Mouse (Mus musculus) heart, embryonic 14.5 days (tissue): ENCODE results near the gene Tead1. TPM values are rescaled to one million over a fixed set of nuclear protein-coding genes. Genes with fewer than 3 reads are reported as not detected.
A peak's percentile ranks its signal among the peaks of the same experiment; 100 is the strongest.

Source experiments
- ATAC-seq: fragments of 200-750 bp; cut with Nextera tagmentation; 2 replicates; pipeline ENCODE4 v1.8.0; 2017; ENCODE audit warnings: low read depth, moderate TSS enrichment; ENCODE audit not compliant: insufficient number of reproducible peaks, insufficient read depth, low FRiP score
- H3K27ac ChIP-seq, 2 experiments: fragments of 200-500 bp in 1 of 2; fragments of 300-500 bp in 1 of 2; sonication (generic) in 1 of 2; replicated peaks in 1 of 2; 2 replicates each; pipeline ENCODE4 v1.5.1; 2012 to 2014; ENCODE audit warnings: low read depth in 2 of 2, low read length in 2 of 2, control low read depth in 1 of 2, mild to moderate bottlenecking in 1 of 2, mixed read lengths in 1 of 2; ENCODE audit not compliant: control insufficient read depth in 1 of 2, insufficient read depth in 1 of 2
- H3K27me3 ChIP-seq: fragments of 300-500 bp; sonication (generic); 2 replicates; pipeline ENCODE4 v1.6.1; 2014; ENCODE audit warnings: mild to moderate bottlenecking, low read length, control low read depth; ENCODE audit not compliant: control insufficient read depth, insufficient read depth
- H3K36me3 ChIP-seq: fragments of 300-500 bp; sonication (generic); 2 replicates; pipeline ENCODE4 v1.6.1; 2014; ENCODE audit warnings: mild to moderate bottlenecking, control low read depth, low read length, mixed read lengths; ENCODE audit not compliant: control insufficient read depth, insufficient read depth
- H3K4me1 ChIP-seq, 2 experiments: fragments of 200-500 bp in 1 of 2; fragments of 300-500 bp in 1 of 2; sonication (generic) in 1 of 2; 2 replicates each; pipeline ENCODE4 v1.6.1; 2012 to 2014; ENCODE audit warnings: low read length in 2 of 2, control low read depth in 1 of 2, mixed read lengths in 1 of 2; ENCODE audit not compliant: control insufficient read depth in 2 of 2, insufficient read depth in 2 of 2
- H3K4me2 ChIP-seq: fragments of 300-500 bp; sonication (generic); 2 replicates; pipeline ENCODE4 v1.6.1; 2014; ENCODE audit warnings: mild to moderate bottlenecking, low read length
- H3K4me3 ChIP-seq, 2 experiments: fragments of 200-500 bp in 1 of 2; fragments of 300-500 bp in 1 of 2; sonication (generic) in 1 of 2; 2 replicates each; pipeline ENCODE4 v1.5.1; 2012 to 2014; ENCODE audit warnings: low read length in 2 of 2, mild to moderate bottlenecking in 2 of 2, control low read depth in 1 of 2, low read depth in 1 of 2, moderate library complexity in 1 of 2; ENCODE audit not compliant: control insufficient read depth in 1 of 2, insufficient read depth in 1 of 2
- H3K9ac ChIP-seq: fragments of 300-500 bp; sonication (generic); 2 replicates; pipeline ENCODE4 v1.6.1; 2014; ENCODE audit warnings: mild to moderate bottlenecking, low read length
- H3K9me3 ChIP-seq: fragments of 300-500 bp; sonication (generic); 2 replicates; pipeline ENCODE4 v1.6.1; 2016; ENCODE audit warnings: low read length, control low read depth; ENCODE audit not compliant: control insufficient read depth
- WGBS: fragments of 180-500 bp; shearing (Covaris S2); extraction: QIAGEN DNeasy Blood & Tissue Kit; methylation state at CpG from one replicate; pipeline ENCODE4 v1.1.7; 2014; 5-methylcytosine and 5-hydroxymethylcytosine counted together
- polyA plus RNA-seq: library from polyadenylated mRNA; unstranded; fragments of >200 nt; fragmentation: Nextera tagmentation; extraction: Ambion mirVana; gene quantifications from 2 replicates; pipeline ENCODE4 v1.2.1, GENCODE M21; 2014

Gene Tead1
- polyA plus RNA-seq, 1 experiment from 2014 or later: 40.7 TPM

DNA sequence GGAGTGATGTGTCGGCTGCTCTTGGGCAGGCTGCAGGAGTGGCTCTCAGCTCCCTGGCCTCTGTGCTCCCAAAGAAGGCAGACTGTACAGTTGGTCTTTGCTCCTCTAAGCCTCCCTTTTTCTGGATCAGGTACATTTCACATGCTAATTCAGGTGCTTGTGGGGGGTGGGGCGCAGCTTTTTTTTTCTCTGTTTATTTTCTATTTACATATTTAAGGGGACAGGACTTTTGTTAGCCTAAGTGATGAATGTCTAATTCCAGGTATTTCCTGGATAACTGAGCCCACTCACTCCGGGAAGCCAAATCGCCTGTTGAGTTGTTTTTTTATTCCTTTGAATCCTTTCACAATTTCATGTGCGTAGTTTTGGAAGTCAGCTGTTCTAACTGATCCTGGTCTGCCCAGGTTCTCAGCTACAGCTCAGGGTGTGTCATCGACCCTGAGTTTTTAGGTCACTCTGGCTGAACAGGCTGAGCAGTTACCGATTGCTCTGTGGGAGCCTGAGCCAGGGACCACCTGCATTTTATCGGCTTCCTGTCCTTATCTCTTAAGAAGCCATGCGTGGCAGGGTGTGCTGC is 9.4 kb downstream of the Tead1 start:
- no peaks in the 10 kb centered on the region for H3K36me3 ChIP-seq
- no peak for ATAC-seq
- peak overlapping the region; percentile 38; the same call in 1 of the 2 replicates for H3K9ac ChIP-seq
- no peaks in the 10 kb centered on the region for H3K9me3 ChIP-seq
- H3K4me2 ChIP-seq: 0 out of 2 replicates have a peak overlapping the region, but pooled peaks have one; percentile 17
- H3K4me1 ChIP-seq: peaks cover 65 to 93% of the 10 kb centered on the region in 2 experiments
- H3K4me3 ChIP-seq: no peak overlapping the region
- no peaks in the 10 kb centered on the region for H3K27me3 ChIP-seq
- H3K27ac ChIP-seq: no peak overlapping the region
- WGBS: 27% methylated on average over 9 of the region's 9 CpGs

DNA sequence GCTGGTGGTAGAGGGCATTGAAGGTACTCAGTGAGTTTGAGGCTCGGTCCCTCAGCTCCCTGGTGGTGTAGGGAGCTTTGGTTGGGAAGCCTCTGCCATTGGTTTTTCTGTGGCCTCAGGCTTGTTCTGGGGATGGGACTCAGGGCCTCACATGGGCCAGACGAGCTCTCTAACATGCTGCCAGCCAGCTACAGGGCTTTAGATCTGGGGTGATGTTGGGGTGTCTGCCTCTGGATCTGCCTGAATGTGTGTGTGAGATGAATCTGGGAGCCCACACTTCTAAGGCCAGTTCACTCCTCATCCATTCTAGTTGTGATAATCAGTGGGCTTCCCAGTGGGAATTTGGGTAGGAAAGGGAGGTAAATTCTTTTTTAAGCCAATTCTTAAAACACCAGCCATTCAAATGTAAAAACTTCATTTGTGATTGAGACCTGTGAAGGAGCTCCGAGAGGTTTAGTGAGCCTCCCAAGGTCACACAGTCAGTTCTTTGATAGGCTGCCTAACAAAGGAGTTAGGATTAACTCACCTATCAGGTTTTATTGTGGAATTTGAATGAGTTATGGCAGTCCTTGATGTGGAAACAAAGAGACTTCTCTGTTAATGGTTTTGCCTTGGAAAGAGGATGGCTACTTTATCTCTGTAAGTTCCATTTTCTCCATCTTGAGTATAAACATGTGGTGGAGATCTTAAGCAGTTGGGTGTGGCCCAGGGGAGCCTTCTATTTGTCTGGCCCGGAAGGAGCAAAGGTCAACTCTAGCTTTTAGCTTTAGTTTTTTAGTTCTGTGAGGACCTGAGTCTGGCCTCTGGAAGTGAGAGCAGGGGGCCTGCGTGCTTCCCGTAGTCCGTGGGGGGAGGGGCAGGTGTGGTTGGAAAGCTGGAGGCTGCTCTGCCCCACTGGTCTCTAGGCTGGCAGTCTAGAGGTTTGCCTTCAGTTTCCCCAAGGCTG is 12.0 kb downstream of the Tead1 start:
- no peaks in the 10 kb centered on the region for H3K9me3 ChIP-seq
- no peak for ATAC-seq
- peaks cover 56 to 88% of the 10 kb centered on the region in 2 experiments for H3K4me1 ChIP-seq
- 30% methylated on average over 7 of the region's 7 CpGs for WGBS
- H3K9ac ChIP-seq: peak overlapping the region; percentile 25; the same call in 1 of the 2 replicates
- H3K4me3 ChIP-seq: no peak overlapping the region
- no peaks in the 10 kb centered on the region for H3K27me3 ChIP-seq
- H3K4me2 ChIP-seq: no peak overlapping the region
- H3K27ac ChIP-seq: no peak overlapping the region
- H3K36me3 ChIP-seq: no peaks in the 10 kb centered on the region

DNA sequence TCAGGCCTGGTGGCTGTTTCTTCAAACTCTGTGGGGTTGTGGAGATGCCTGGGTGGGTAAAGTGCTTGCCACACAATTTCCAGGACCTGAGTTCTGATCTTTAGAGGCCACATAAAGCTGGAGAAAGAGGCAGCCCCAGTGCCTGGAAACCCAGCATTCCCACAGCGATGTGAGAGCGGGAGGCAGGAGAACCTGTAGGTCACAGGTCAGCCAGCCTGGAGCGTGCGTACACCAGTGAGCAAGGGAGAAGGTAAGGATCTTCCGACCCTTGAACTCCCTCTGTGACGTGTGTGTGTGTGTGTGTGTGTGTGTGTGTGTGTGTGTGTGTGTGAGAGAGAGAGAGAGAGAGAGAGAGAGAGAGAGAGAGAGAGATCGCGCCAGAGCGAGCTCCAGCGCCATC is 14.4 kb downstream of the Tead1 start:
- ATAC-seq: no peak
- no peak overlapping the region for H3K27ac ChIP-seq
- H3K36me3 ChIP-seq: no peaks in the 10 kb centered on the region
- 69% methylated on average over 10 of the region's 10 CpGs for WGBS
- no peaks in the 10 kb centered on the region for H3K9me3 ChIP-seq
- H3K9ac ChIP-seq: no peak overlapping the region
- no peak overlapping the region for H3K4me2 ChIP-seq
- H3K4me3 ChIP-seq: no peak overlapping the region
- peaks cover 59 to 89% of the 10 kb centered on the region in 2 experiments for H3K4me1 ChIP-seq
- H3K27me3 ChIP-seq: no peaks in the 10 kb centered on the region

DNA sequence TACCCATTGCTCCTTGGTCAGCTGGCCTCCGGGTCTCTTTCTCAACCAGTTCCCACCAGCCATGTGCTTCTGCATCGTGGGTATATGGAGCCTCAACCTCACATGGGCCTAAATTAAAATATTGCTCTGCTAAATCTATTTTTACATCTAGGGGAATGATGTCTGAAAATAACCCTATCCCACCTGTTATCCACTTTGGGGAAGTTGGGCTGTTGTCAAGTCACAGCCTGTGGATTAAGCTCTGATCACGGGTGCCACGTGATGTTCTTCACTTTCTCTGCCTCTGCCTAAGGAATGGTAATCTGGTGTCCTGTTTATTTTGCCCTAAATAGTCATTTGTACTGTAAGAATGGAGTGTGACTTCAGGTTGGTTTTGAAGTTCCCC is 17.7 kb downstream of the Tead1 start:
- no peaks in the 10 kb centered on the region for H3K36me3 ChIP-seq
- H3K4me1 ChIP-seq: peaks cover 46 to 81% of the 10 kb centered on the region in 2 experiments
- WGBS: 16% methylated on average over 4 of the region's 4 CpGs
- no peaks in the 10 kb centered on the region for H3K27me3 ChIP-seq
- H3K9me3 ChIP-seq: no peaks in the 10 kb centered on the region
- peak overlapping the region; percentile 86 to 92 for H3K27ac ChIP-seq
- peak overlapping the region; percentile 39 for H3K9ac ChIP-seq
- no peak overlapping the region for H3K4me3 ChIP-seq
- ATAC-seq: no peak
- peak overlapping the region; percentile 40 for H3K4me2 ChIP-seq

DNA sequence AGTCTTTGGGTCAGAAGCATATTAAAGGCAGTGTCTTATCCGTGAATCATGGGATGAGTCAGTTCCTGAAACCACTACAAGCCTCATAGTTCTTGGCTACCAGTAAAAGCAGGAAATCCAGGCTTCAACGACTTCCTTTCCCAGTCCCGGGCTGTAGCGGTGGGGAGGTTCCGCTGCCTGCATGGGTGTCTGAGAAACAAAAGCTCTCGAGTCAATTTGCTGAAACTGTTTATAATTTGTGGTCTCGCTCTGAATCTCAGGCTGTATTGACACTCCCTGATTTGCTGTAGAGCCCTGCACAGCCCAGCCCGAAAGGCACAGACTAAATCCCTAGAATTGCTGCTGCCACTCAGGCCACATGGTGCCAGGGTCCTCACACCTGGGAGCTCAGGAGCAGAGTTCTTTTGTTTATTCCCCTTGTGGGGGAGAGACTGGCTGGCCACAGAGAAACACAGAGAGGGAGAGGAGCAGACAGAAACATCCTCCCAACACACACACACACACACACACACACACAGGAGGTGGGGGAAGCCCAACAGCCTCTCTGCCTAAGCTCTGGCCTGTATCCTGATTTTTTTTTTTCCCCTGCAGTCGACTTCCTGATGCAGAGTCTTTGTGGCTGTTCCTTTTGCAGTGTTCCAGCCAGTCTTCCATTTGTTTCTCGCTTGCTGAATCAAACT is 18.2 kb downstream of the Tead1 start:
- Histone ChIP-seq H3K9ac (peak overlapping the region; percentile 39), H3K4me2 (peak overlapping the region; percentile 40), H3K9me3 (no peaks in the 10 kb centered on the region), H3K27me3 (no peaks in the 10 kb centered on the region), H3K36me3 (no peaks in the 10 kb centered on the region), H3K4me1 (peaks cover 41 to 76% of the 10 kb centered on the region in 2 experiments), H3K27ac (peak overlapping the region; percentile 86 to 92), H3K4me3 (no peak overlapping the region)
- WGBS: 17% methylated on average over 10 of the region's 10 CpGs
- ATAC-seq: peak; percentile 52

DNA sequence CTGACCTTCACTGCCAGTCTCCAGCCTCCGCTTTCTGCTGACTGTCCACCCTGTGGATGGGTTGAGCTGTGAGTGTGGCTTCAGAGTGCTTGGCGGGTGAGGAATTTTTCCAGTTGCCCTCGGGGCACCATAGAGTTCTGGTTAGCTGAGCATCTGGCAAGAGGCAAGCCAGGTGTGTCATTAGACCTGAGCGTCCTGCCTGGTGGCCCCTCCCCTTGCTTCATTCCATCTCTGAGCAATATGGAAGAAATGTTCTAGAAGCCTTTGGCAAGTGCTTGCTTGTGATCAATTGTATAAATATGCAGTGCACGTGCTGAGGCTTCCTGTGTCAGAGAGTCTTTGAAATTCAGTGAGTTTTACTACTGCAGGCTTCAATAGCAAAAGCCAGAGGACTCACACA is 21.0 kb downstream of the Tead1 start:
- Histone ChIP-seq H3K27me3 (no peaks in the 10 kb centered on the region), H3K4me3 (no peak overlapping the region), H3K9me3 (no peaks in the 10 kb centered on the region), H3K9ac (no peak overlapping the region), H3K4me2 (no peak overlapping the region), H3K27ac (no peak overlapping the region), H3K4me1 (peaks cover 38 to 61% of the 10 kb centered on the region in 2 experiments), H3K36me3 (no peaks in the 10 kb centered on the region)
- no peak for ATAC-seq
- 49% methylated on average over 5 of the region's 5 CpGs for WGBS

DNA sequence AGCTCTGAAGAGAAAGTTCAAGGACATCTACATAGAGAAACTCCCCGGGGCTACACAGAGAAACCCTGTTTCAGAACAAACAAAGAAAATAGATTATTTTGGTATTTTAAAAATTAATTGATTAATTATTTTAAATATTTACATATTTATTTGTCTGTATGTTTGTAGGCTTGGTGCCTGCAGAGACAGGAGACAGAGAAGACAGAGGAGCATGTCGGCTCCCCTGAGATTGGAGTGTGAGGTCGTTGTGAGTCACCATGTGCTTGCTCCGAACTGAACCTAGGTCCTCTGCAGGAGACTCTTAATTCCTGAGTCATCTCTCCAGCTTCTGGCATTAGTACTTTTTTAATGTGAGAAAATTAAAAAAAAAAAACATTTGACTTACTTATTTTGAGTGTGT is 24.2 kb downstream of the Tead1 start:
- peaks cover 20 to 42% of the 10 kb centered on the region in 2 experiments for H3K4me1 ChIP-seq
- no peak overlapping the region for H3K4me3 ChIP-seq
- no peak for ATAC-seq
- H3K4me2 ChIP-seq: no peak overlapping the region
- H3K9me3 ChIP-seq: no peaks in the 10 kb centered on the region
- no peaks in the 10 kb centered on the region for H3K27me3 ChIP-seq
- no peak overlapping the region for H3K27ac ChIP-seq
- no peaks in the 10 kb centered on the region for H3K36me3 ChIP-seq
- H3K9ac ChIP-seq: no peak overlapping the region
- WGBS: 53% methylated on average over 4 of the region's 4 CpGs
